In genomic region chr4:91379559-91379958, GRCm38 (mm10) we compare ENCODE assay signal across 9 mouse cellular contexts. TPM values are rescaled to one million over a fixed set of nuclear protein-coding genes. Genes with fewer than 3 reads are reported as not detected.
DNase-seq lines count a peak whose midpoint lies in the region; ATAC-seq and TF ChIP-seq lines count a peak whose summit lies in the region.
"Had no signal": no experiment of that assay in that cellular context is flagged by ENCODE, and none has a peak within 500 bp of the region (broad histone marks: within the 10 kb centered on the region; RNA-seq: fewer than 3 reads in every experiment).

No protein-coding gene starts in this region.

- no peak overlapping the region for H3K4me2 ChIP-seq in hindbrain, embryonic 11.5 days (replicated peaks; ENCODE audit: low read depth, low read length)

- H3K27ac ChIP-seq in kidney, adult 2 months (ENCODE audit: insufficient read depth, low read depth, low read length) = no peak overlapping the region
- H3K27ac ChIP-seq in hindbrain, embryonic 11.5 days (ENCODE audit: low read depth, low read length) = no peak overlapping the region

- peak; percentile 5 for DNase-seq in kidney, adult 2 months
- DNase-seq in kidney, adult 8-10 months = no peak
- DNase-seq in adipocyte (ENCODE audit: low spot score) = peak; percentile 62
- DNase-seq in hindbrain, embryonic 11.5 days (ENCODE audit: low spot score) = peak; percentile 53
- peak; percentile 29 for DNase-seq in neural tube, embryonic 10.5 days (ENCODE audit: extremely low spot score, low spot score)
- no peak for DNase-seq in cerebellum, adult 9-10 months
- DNase-seq in layer of hippocampus, adult 9-10 months (ENCODE audit: low spot score) = no peak
- no peak for DNase-seq in B cell, adult 2 months

- ATAC-seq in hindbrain, embryonic 11.5 days (ENCODE audit: low FRiP score) = no peak

- H3K4me1 ChIP-seq in kidney, adult 2 months (ENCODE audit: control insufficient read depth, insufficient read depth, low read length) = no peaks in the 10 kb centered on the region
- no peaks in the 10 kb centered on the region for H3K4me1 ChIP-seq in hindbrain, embryonic 11.5 days (replicated peaks; ENCODE audit: control insufficient read depth, insufficient read depth, low read length)

- no peaks in the 10 kb centered on the region for H3K9me3 ChIP-seq in hindbrain, embryonic 11.5 days (ENCODE audit: control insufficient read depth, low read length)

- H3K9ac ChIP-seq in hindbrain, embryonic 11.5 days (ENCODE audit: low read depth, low read length) = no peak overlapping the region

- no peak for TF ChIP-seq POLR2A in kidney, adult 2 months (IDR thresholded peaks at IDR 0.05; ENCODE audit: low read depth, low read length)

- under 1% methylated on average over 9 of the region's 9 CpGs for WGBS in kidney, adult 2 months
- WGBS in hindbrain, embryonic 11.5 days = 3% methylated on average over 9 of the region's 9 CpGs

- H3K36me3 ChIP-seq in kidney, adult 2 months (ENCODE audit: control insufficient read depth, insufficient read depth, low read length) = no peaks in the 10 kb centered on the region
- H3K36me3 ChIP-seq in hindbrain, embryonic 11.5 days (ENCODE audit: control insufficient read depth, insufficient read depth, low read length) = no peaks in the 10 kb centered on the region

- no peak overlapping the region for H3K4me3 ChIP-seq in kidney, adult 2 months (ENCODE audit: insufficient read depth, low read depth, low read length)
- no peak overlapping the region for H3K4me3 ChIP-seq in hindbrain, embryonic 11.5 days (ENCODE audit: low read depth, low read length)

- no peaks in the 10 kb centered on the region for H3K27me3 ChIP-seq in kidney, adult 2 months (replicated peaks; ENCODE audit: control insufficient read depth, insufficient read depth, low read length)
- H3K27me3 ChIP-seq in hindbrain, embryonic 11.5 days (ENCODE audit: control insufficient read depth, insufficient read depth, low read length) = no peaks in the 10 kb centered on the region

- no peak for TF ChIP-seq CTCF in kidney, adult 2 months (conservative IDR thresholded peaks at IDR 0.05; ENCODE audit: insufficient read depth, insufficient read length, low read depth, low read length)

RNA-seq across cellular contexts. Expression of gene Elavl2, which starts 21.0 kb away (rescaled TPM):
- polyA plus RNA-seq in kidney, adult 2 months (2012; rRNA removed) = 0.34 TPM in 1 of 2 replicates, not detected in the other
- 103 and 112 TPM in 2 replicates for polyA plus RNA-seq in hindbrain, embryonic 11.5 days (2014; fragmentation: Nextera tagmentation; extraction: Ambion mirVana)
- polyA plus RNA-seq: spleen, adult 2 months had no signal

Comparison
In these comparisons a context has a peak if more than half of its experiments do, and no peak if none do; other contexts are left out.
1. DNase-seq: peak in kidney, adult 2 months (single experiment), adipocyte (single experiment), hindbrain, embryonic 11.5 days (single experiment) and neural tube, embryonic 10.5 days (single experiment); none in kidney, adult 8-10 months (0 of 2), cerebellum, adult 9-10 months (single experiment), layer of hippocampus, adult 9-10 months (single experiment) and B cell, adult 2 months (0 of 2).
2. RNA of gene Elavl2, which starts 21.0 kb away (polyA plus RNA-seq): 103 to 112 TPM in hindbrain, embryonic 11.5 days; 0.34 TPM in kidney, adult 2 months; every median in the first group is over 10 times any median in the second.